Mouse (Mus musculus) left cerebral cortex, postnatal 10 days (tissue): Measurements from ENCODE around the gene Casc1. TPM values are rescaled to one million over a fixed set of nuclear protein-coding genes. Genes with fewer than 3 reads are reported as not detected.
A peak's percentile ranks its signal among the peaks of the same experiment; 100 is the strongest.

Experiments used
- DNase-seq, 2 experiments: peaks; one replicate each; pipeline ENCODE4 v3.0.0; 2021 to 2022; ENCODE audit warnings: low spot score in 2 of 2, mixed read lengths in 1 of 2; ENCODE audit errors: extremely low spot score in 1 of 2
- intact Hi-C: fragments of 180-260 bp; cut with DNase I; formaldehyde crosslinking; loops from one replicate; pipeline ENCODE4 v1.15.1; 2025
- total RNA-seq, 2 experiments: library from RNA; stranded (reverse); gene quantifications; 2 replicates each; pipeline ENCODE4 v1.2.3; 2021

Casc1 gene
- total RNA-seq, result under 1 TPM; 0.77 to 0.85 TPM

- peak; percentile 99 for DNase-seq
- intact Hi-C loops, result no loop called here
Observed at GRCm38 (mm10) chr6:145210816-145211338, at the start of gene Casc1, which contains the start of gene Etfrf1. TSS of gene Casc1 (minus strand) at chr6:145211005. TSS of gene Etfrf1 (plus strand) at chr6:145211134.

GRCm38 (mm10) chr6:145256701-145257073 lies 45.9 kb upstream of the Casc1 start:
- intact Hi-C loops, result no loop called here
- DNase-seq, result no peak

- intact Hi-C loops, result no loop called here
- no peak for DNase-seq
Observed at GRCm38 (mm10) chr6:145255952-145256700, 45.3 kb upstream of the Casc1 start.

- peak; percentile 12 to 50 for DNase-seq
- intact Hi-C loops, result no loop called here
Observed at GRCm38 (mm10) chr6:145250820-145251219, 40.0 kb upstream of the Casc1 start.

- DNase-seq, result peak; percentile 75 to 95
- intact Hi-C loops, result no loop called here
Observed at GRCm38 (mm10) chr6:145250185-145250791, 39.5 kb upstream of the Casc1 start, which contains the start of gene Kras. TSS of gene Kras (minus strand) at chr6:145250239.

- peak; percentile 19 to 73 for DNase-seq
- intact Hi-C loops, result loop anchor here (2.0 kb wide), 1 partner anchor 91 kb away; no protein-coding TSS in a partner anchor
Observed at GRCm38 (mm10) chr6:145249291-145250184, 38.7 kb upstream of the Casc1 start.

- intact Hi-C loops, result loop anchor here (2.0 kb wide), 1 partner anchor 93 kb away; no protein-coding TSS in a partner anchor
- DNase-seq, result no peak
Observed at GRCm38 (mm10) chr6:145247886-145248285, 37.1 kb upstream of the Casc1 start.

- intact Hi-C loops, result no loop called here
- no peak for DNase-seq
Observed at GRCm38 (mm10) chr6:145246841-145247240, 36.0 kb upstream of the Casc1 start.

GRCm38 (mm10) chr6:145242521-145242920 lies 31.7 kb upstream of the Casc1 start:
- no peak for DNase-seq
- intact Hi-C loops, result loop anchor here (1.0 kb wide), 1 partner anchor 100 kb away; no protein-coding TSS in a partner anchor

GRCm38 (mm10) chr6:145240285-145240684 lies 29.5 kb upstream of the Casc1 start:
- intact Hi-C loops, result no loop called here
- DNase-seq, result no peak

GRCm38 (mm10) chr6:145237148-145237547 lies 26.3 kb upstream of the Casc1 start:
- no peak for DNase-seq
- intact Hi-C loops, result no loop called here

- no peak for DNase-seq
- intact Hi-C loops, result no loop called here
Observed at GRCm38 (mm10) chr6:145235367-145235766, 24.6 kb upstream of the Casc1 start.

GRCm38 (mm10) chr6:145234391-145234790 lies 23.6 kb upstream of the Casc1 start:
- DNase-seq, result no peak

GRCm38 (mm10) chr6:145226296-145226695 lies 15.5 kb upstream of the Casc1 start:
- no peak for DNase-seq
- intact Hi-C loops, result no loop called here

More at GRCm38 (mm10) chr6:145234391-145234790, 23.6 kb upstream of the Casc1 start:
- intact Hi-C loops, result no loop called here

- intact Hi-C loops, result no loop called here
- no peak for DNase-seq
Observed at GRCm38 (mm10) chr6:145224246-145224645, 13.4 kb upstream of the Casc1 start.

- intact Hi-C loops, result no loop called here
- no peak for DNase-seq
Observed at GRCm38 (mm10) chr6:145215826-145216225, 5.0 kb upstream of the Casc1 start.

- intact Hi-C loops, result no loop called here
- DNase-seq, result no peak
Observed at GRCm38 (mm10) chr6:145213916-145214315, 3.1 kb upstream of the Casc1 start.

- intact Hi-C loops, result no loop called here
- DNase-seq, result no peak
Observed at GRCm38 (mm10) chr6:145211376-145212305, 836 bp upstream of the Casc1 start.
